Mouse (Mus musculus): ENCODE data around the gene Edaradd. TPM values are rescaled to one million over a fixed set of nuclear protein-coding genes. Genes with fewer than 3 reads are reported as not detected.

Edaradd gene
- polyA plus RNA-seq, 1 experiment from 2014 or later, result 0.17 TPM

GRCm38 (mm10) chr13:12505359-12505758, 14.9 kb downstream of the Edaradd start:
- WGBS, result 81% methylated on average over 3 of the region's 3 CpGs

GRCm38 (mm10) chr13:12503238-12503751, 16.9 kb downstream of the Edaradd start:
- TF ChIP-seq CTCF (IDR thresholded peaks at IDR 0.05; ENCODE audit: low read depth), result no peak
- Histone ChIP-seq H3K4me3 (ENCODE audit: low read depth, low read length) (no peak overlapping the region), H3K27me3 (replicated peaks; ENCODE audit: control insufficient read depth, insufficient read depth, low read length) (no peaks in the 10 kb centered on the region), H3K4me1 (replicated peaks; ENCODE audit: control insufficient read depth, insufficient read depth, low read length) (no peaks in the 10 kb centered on the region), H3K36me3 (ENCODE audit: control insufficient read depth, insufficient read depth) (no peaks in the 10 kb centered on the region), H3K27ac (ENCODE audit: low read depth, low read length) (no peak overlapping the region), H3K4me2 (replicated peaks; ENCODE audit: low read depth) (no peak overlapping the region), H3K9me3 (ENCODE audit: control insufficient read depth) (no peaks in the 10 kb centered on the region), H3K9ac (ENCODE audit: low read depth, low read length) (no peak overlapping the region)
- WGBS, result 67% methylated on average over 11 of the region's 11 CpGs
- ATAC-seq, result no peak

More at GRCm38 (mm10) chr13:12505359-12505758, 14.9 kb downstream of the Edaradd start:
- ATAC-seq, result no peak
- Histone ChIP-seq H3K36me3 (ENCODE audit: control insufficient read depth, insufficient read depth) (no peaks in the 10 kb centered on the region), H3K4me2 (replicated peaks; ENCODE audit: low read depth) (no peak overlapping the region), H3K27ac (ENCODE audit: low read depth, low read length) (no peak overlapping the region), H3K9ac (ENCODE audit: low read depth, low read length) (no peak overlapping the region), H3K4me3 (ENCODE audit: low read depth, low read length) (no peak overlapping the region), H3K4me1 (replicated peaks; ENCODE audit: control insufficient read depth, insufficient read depth, low read length) (no peaks in the 10 kb centered on the region), H3K9me3 (ENCODE audit: control insufficient read depth) (no peaks in the 10 kb centered on the region), H3K27me3 (replicated peaks; ENCODE audit: control insufficient read depth, insufficient read depth, low read length) (no peaks in the 10 kb centered on the region)
- no peak for TF ChIP-seq CTCF (IDR thresholded peaks at IDR 0.05; ENCODE audit: low read depth)

GRCm38 (mm10) chr13:12502665-12503237, 17.5 kb downstream of the Edaradd start:
- no peaks in the 10 kb centered on the region for H3K9me3 ChIP-seq (ENCODE audit: control insufficient read depth)
- H3K36me3 ChIP-seq (ENCODE audit: control insufficient read depth, insufficient read depth), result no peaks in the 10 kb centered on the region
- no peak for ATAC-seq
- no peak overlapping the region for H3K9ac ChIP-seq (ENCODE audit: low read depth, low read length)
- H3K27me3 ChIP-seq (replicated peaks; ENCODE audit: control insufficient read depth, insufficient read depth, low read length), result no peaks in the 10 kb centered on the region
- no peaks in the 10 kb centered on the region for H3K4me1 ChIP-seq (replicated peaks; ENCODE audit: control insufficient read depth, insufficient read depth, low read length)
- H3K4me2 ChIP-seq (replicated peaks; ENCODE audit: low read depth), result no peak overlapping the region
- 43% methylated on average over 4 of the region's 4 CpGs for WGBS
- no peak overlapping the region for H3K27ac ChIP-seq (ENCODE audit: low read depth, low read length)
- TF ChIP-seq CTCF (IDR thresholded peaks at IDR 0.05; ENCODE audit: low read depth), result no peak
- no peak overlapping the region for H3K4me3 ChIP-seq (ENCODE audit: low read depth, low read length)

GRCm38 (mm10) chr13:12499107-12499506, 21.1 kb downstream of the Edaradd start:
- WGBS, result 91% methylated on average over 7 of the region's 7 CpGs

DNA sequence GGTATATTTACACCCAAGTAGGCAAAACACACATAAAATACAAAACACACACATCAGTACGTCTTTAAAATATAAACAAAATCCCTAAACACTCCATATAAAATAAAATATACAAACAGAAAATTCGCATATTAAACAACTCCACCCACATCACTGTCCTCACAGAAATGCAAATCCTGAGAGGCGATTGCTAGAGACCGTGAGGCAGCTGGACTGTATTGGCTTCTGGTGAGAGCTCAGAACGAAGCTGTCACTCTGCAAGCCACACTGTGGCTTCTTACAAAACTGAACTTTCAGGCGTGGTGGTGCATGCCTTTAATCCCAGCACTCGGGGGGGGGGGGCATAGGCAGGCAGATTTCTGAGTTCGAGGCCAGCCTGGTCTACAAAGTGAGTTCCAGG, 22.4 kb downstream of the Edaradd start:
- ATAC-seq, result no peak
- Histone ChIP-seq H3K4me3 (ENCODE audit: low read depth, low read length) (no peak overlapping the region), H3K27me3 (replicated peaks; ENCODE audit: control insufficient read depth, insufficient read depth, low read length) (no peaks in the 10 kb centered on the region), H3K36me3 (ENCODE audit: control insufficient read depth, insufficient read depth) (no peaks in the 10 kb centered on the region), H3K4me1 (replicated peaks; ENCODE audit: control insufficient read depth, insufficient read depth, low read length) (no peaks in the 10 kb centered on the region), H3K27ac (ENCODE audit: low read depth, low read length) (no peak overlapping the region), H3K4me2 (replicated peaks; ENCODE audit: low read depth) (no peak overlapping the region), H3K9me3 (ENCODE audit: control insufficient read depth) (no peaks in the 10 kb centered on the region), H3K9ac (ENCODE audit: low read depth, low read length) (no peak overlapping the region)
- WGBS, result 62% methylated on average over 8 of the region's 8 CpGs
- no peak for TF ChIP-seq CTCF (IDR thresholded peaks at IDR 0.05; ENCODE audit: low read depth)

More at GRCm38 (mm10) chr13:12499107-12499506, 21.1 kb downstream of the Edaradd start:
- H3K9me3 ChIP-seq (ENCODE audit: control insufficient read depth), result no peaks in the 10 kb centered on the region
- no peak overlapping the region for H3K9ac ChIP-seq (ENCODE audit: low read depth, low read length)
- H3K4me2 ChIP-seq (replicated peaks; ENCODE audit: low read depth), result no peak overlapping the region
- H3K36me3 ChIP-seq (ENCODE audit: control insufficient read depth, insufficient read depth), result no peaks in the 10 kb centered on the region
- no peak for ATAC-seq
- no peaks in the 10 kb centered on the region for H3K27me3 ChIP-seq (replicated peaks; ENCODE audit: control insufficient read depth, insufficient read depth, low read length)
- H3K4me3 ChIP-seq (ENCODE audit: low read depth, low read length), result no peak overlapping the region
- H3K4me1 ChIP-seq (replicated peaks; ENCODE audit: control insufficient read depth, insufficient read depth, low read length), result no peaks in the 10 kb centered on the region
- no peak overlapping the region for H3K27ac ChIP-seq (ENCODE audit: low read depth, low read length)
- TF ChIP-seq CTCF (IDR thresholded peaks at IDR 0.05; ENCODE audit: low read depth), result no peak

- 84% methylated on average over 9 of the region's 9 CpGs for WGBS
- ATAC-seq, result no peak
- no peak for TF ChIP-seq CTCF (IDR thresholded peaks at IDR 0.05; ENCODE audit: low read depth)
These were observed 25.5 kb downstream of the Edaradd start for GRCm38 (mm10) chr13:12494750-12495149.

More at GRCm38 (mm10) chr13:12494750-12495149, 25.5 kb downstream of the Edaradd start:
- H3K9ac ChIP-seq (ENCODE audit: low read depth, low read length), result no peak overlapping the region
- H3K4me3 ChIP-seq (ENCODE audit: low read depth, low read length), result no peak overlapping the region
- H3K9me3 ChIP-seq (ENCODE audit: control insufficient read depth), result no peaks in the 10 kb centered on the region
- H3K4me1 ChIP-seq (replicated peaks; ENCODE audit: control insufficient read depth, insufficient read depth, low read length), result no peaks in the 10 kb centered on the region
- no peaks in the 10 kb centered on the region for H3K27me3 ChIP-seq (replicated peaks; ENCODE audit: control insufficient read depth, insufficient read depth, low read length)
- no peaks in the 10 kb centered on the region for H3K36me3 ChIP-seq (ENCODE audit: control insufficient read depth, insufficient read depth)
- no peak overlapping the region for H3K4me2 ChIP-seq (replicated peaks; ENCODE audit: low read depth)
- H3K27ac ChIP-seq (ENCODE audit: low read depth, low read length), result no peak overlapping the region

Data from intestine, postnatal 0 days (tissue).